Comparison of ENCODE assay signal across 14 mouse cellular contexts in genomic region chr11:119738990-119739846, GRCm38 (mm10).
DNase-seq lines count a peak whose midpoint lies in the region; ATAC-seq lines count a peak whose summit lies in the region.
"Had no signal": no experiment of that assay in that cellular context is flagged by ENCODE, and none has a peak within 500 bp of the region (broad histone marks: within the 10 kb centered on the region; RNA-seq: fewer than 3 reads in every experiment).

No protein-coding gene starts in this region.

- H3K4me2 ChIP-seq in intestine, embryonic 15.5 days (replicated peaks), result no peak overlapping the region
- no peak overlapping the region for H3K4me2 ChIP-seq in heart, embryonic 11.5 days
- H3K4me2 ChIP-seq: heart, embryonic 12.5 days; lung, embryonic 15.5 days had no signal

- DNase-seq in retina, postnatal 1 day, result peak; percentile 20
- no peak for DNase-seq in retina, embryonic 14.5 days (ENCODE audit: low spot score)
- peak; percentile 11 to 60 for DNase-seq in frontal cortex, adult 2 months (ENCODE audit: extremely low spot score in 1 of 2, low spot score in 1 of 2)
- peak; percentile 35 to 70 for DNase-seq in left cerebral cortex, postnatal 25 days (ENCODE audit: low spot score in 2 of 2)
- DNase-seq in right cerebral cortex, postnatal 4 days, result peak; percentile 29
- DNase-seq in kidney, postnatal 36 days, result no peak
- DNase-seq: cerebellum, adult 9-10 months had no signal

- intact Hi-C loops in left cerebral cortex, postnatal 25 days (cut with DNase I), result no loop called here

- no peaks in the 10 kb centered on the region for H3K9me3 ChIP-seq in intestine, embryonic 15.5 days
- H3K9me3 ChIP-seq in heart, embryonic 11.5 days (replicated peaks; ENCODE audit: control insufficient read depth, low read length), result no peaks in the 10 kb centered on the region
- H3K9me3 ChIP-seq: heart, embryonic 12.5 days; lung, embryonic 15.5 days had no signal

- no peak overlapping the region for H3K9ac ChIP-seq in intestine, embryonic 15.5 days
- H3K9ac ChIP-seq in heart, embryonic 11.5 days (ENCODE audit: low read depth, low read length), result no peak overlapping the region
- H3K9ac ChIP-seq: heart, embryonic 12.5 days; lung, embryonic 15.5 days had no signal

- H3K27ac ChIP-seq in intestine, embryonic 15.5 days, result no peak overlapping the region
- H3K27ac ChIP-seq in heart, embryonic 11.5 days (ENCODE audit: low read depth, low read length), result no peak overlapping the region
- H3K27ac ChIP-seq: lung, embryonic 15.5 days had no signal

- no peak overlapping the region for H3K4me3 ChIP-seq in intestine, embryonic 15.5 days (replicated peaks)
- no peak overlapping the region for H3K4me3 ChIP-seq in heart, embryonic 11.5 days (ENCODE audit: low read depth, low read length)
- H3K4me3 ChIP-seq: heart, embryonic 12.5 days; lung, embryonic 15.5 days; myocyte had no signal

- no peaks in the 10 kb centered on the region for H3K36me3 ChIP-seq in intestine, embryonic 15.5 days
- H3K36me3 ChIP-seq in heart, embryonic 11.5 days (ENCODE audit: control insufficient read depth, insufficient read depth, low read length), result no peaks in the 10 kb centered on the region
- H3K36me3 ChIP-seq: heart, embryonic 12.5 days; lung, embryonic 15.5 days had no signal

- no peak for ATAC-seq in intestine, embryonic 15.5 days
- no peak for ATAC-seq in heart, embryonic 11.5 days (replicated peaks; ENCODE audit: insufficient number of reproducible peaks, low FRiP score, low TSS enrichment)
- ATAC-seq: intestine, embryonic 16.5 days had no signal

- 76% methylated on average over 7 of the region's 7 CpGs for WGBS in intestine, embryonic 15.5 days
- WGBS in heart, embryonic 11.5 days (ENCODE audit: insufficient replicate concordance), result 74% methylated on average over 7 of the region's 7 CpGs

- no peaks in the 10 kb centered on the region for H3K27me3 ChIP-seq in intestine, embryonic 15.5 days (replicated peaks)
- no peaks in the 10 kb centered on the region for H3K27me3 ChIP-seq in heart, embryonic 11.5 days (ENCODE audit: control insufficient read depth, insufficient read depth, low read length)
- H3K27me3 ChIP-seq: CH12.LX; heart, embryonic 12.5 days; lung, embryonic 15.5 days had no signal

- 0 out of 2 replicates have a peak, but pooled peaks cover 5% of the 10 kb centered on the region for H3K4me1 ChIP-seq in intestine, embryonic 15.5 days (replicated peaks)
- peaks cover 19% of the 10 kb centered on the region for H3K4me1 ChIP-seq in heart, embryonic 11.5 days (ENCODE audit: control insufficient read depth, insufficient read depth, low read length)
- H3K4me1 ChIP-seq: lung, embryonic 15.5 days had no signal

Comparison
In these comparisons a context has a peak if more than half of its experiments do, and no peak if none do; other contexts are left out.
1. DNase-seq: peak in retina, postnatal 1 day (single experiment), frontal cortex, adult 2 months (2 of 2), left cerebral cortex, postnatal 25 days (2 of 2) and right cerebral cortex, postnatal 4 days (single experiment); none in retina, embryonic 14.5 days (single experiment) and kidney, postnatal 36 days (0 of 2).